Mouse (Mus musculus): Measurements from ENCODE around the gene Ube2g1.

DNA sequence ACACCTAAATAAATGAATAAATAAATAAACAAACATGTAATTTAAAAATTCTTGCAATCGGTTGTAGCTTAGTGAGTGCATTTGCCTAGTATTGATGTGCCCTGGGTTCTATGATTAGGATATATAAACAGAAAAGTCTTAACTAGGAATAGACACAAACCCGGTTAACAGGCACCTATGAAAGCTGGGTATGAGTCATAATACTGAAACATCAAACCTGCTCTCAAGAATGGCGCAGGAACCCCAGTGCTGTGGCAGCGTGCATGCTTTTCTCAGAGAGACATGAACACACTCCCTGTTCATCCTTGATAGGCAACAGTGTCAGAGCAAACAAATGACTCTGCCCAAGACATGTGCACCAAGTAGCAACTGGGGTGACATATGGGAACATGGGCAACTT is 9.3 kb upstream of the Ube2g1 start:
- TF ChIP-seq CTCF (IDR thresholded peaks at IDR 0.05; ENCODE audit: borderline replicate concordance, control insufficient read depth, extremely low read depth, insufficient read depth, low read length, poor library complexity) (no peak), POLR2A (IDR thresholded peaks at IDR 0.05; ENCODE audit: control insufficient read depth, extremely low read depth, insufficient read depth, low read length, poor library complexity) (no peak)
